Comparison of ENCODE assay signal across 16 mouse cellular contexts in the genomic region with DNA sequence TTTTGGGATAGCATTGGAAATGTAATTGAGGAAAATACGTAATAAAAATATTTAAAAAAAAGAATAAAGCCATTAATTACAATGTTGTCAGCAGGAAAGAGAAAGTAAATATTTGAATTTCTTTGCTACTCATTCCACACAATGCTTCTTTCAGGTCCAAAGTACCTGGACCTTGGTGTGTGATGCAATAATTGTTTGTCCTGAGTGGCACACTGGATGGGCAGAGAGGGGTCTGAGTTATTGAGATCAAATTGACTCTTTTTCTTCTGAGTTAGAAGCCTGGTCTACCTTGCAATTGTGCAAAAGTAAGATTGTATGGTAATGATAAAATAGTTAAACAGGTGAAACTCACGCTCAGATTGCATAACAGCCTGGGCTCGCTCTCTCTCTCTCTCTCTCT.
"Had no signal": no experiment of that assay in that cellular context is flagged by ENCODE, and none has a peak within 500 bp of the region (broad histone marks: within the 10 kb centered on the region; RNA-seq: fewer than 3 reads in every experiment).

No protein-coding gene starts in this region.

- H3K27me3 ChIP-seq: midbrain, embryonic 12.5 days; neural tube, embryonic 13.5 days; neural tube, embryonic 15.5 days had no signal

- H3K9me3 ChIP-seq: midbrain, embryonic 10.5 days; midbrain, embryonic 12.5 days; neural tube, embryonic 13.5 days; neural tube, embryonic 15.5 days had no signal

- H3K4me1 ChIP-seq: midbrain, embryonic 10.5 days; midbrain, embryonic 12.5 days; neural tube, embryonic 13.5 days; neural tube, embryonic 15.5 days had no signal

- ATAC-seq: midbrain, embryonic 16.5 days had no signal

- H3K4me2 ChIP-seq: lung, embryonic 14.5 days; midbrain, embryonic 12.5 days; neural tube, embryonic 13.5 days; neural tube, embryonic 15.5 days had no signal

- H3K36me3 ChIP-seq: midbrain, embryonic 10.5 days; midbrain, embryonic 12.5 days; neural tube, embryonic 13.5 days; neural tube, embryonic 15.5 days had no signal

- H3K9ac ChIP-seq: liver, embryonic 14.5 days; lung, embryonic 14.5 days; midbrain, embryonic 12.5 days; neural tube, embryonic 13.5 days; neural tube, embryonic 15.5 days had no signal

- DNase-seq: lung, adult 18-20 months; lung, embryonic 14.5 days; lung, postnatal 10 days; lung, postnatal 4 days; midbrain, embryonic 14.5 days; right cerebral cortex, postnatal 14 days; thymus, adult 18-20 months; thymus, postnatal 14 days; thymus, postnatal 36 days had no signal

- H3K27ac ChIP-seq: liver, embryonic 14.5 days; midbrain, embryonic 10.5 days; midbrain, embryonic 12.5 days; neural tube, embryonic 13.5 days; neural tube, embryonic 15.5 days had no signal

- H3K4me3 ChIP-seq: midbrain, embryonic 10.5 days; midbrain, embryonic 12.5 days; myocyte; neural tube, embryonic 13.5 days; neural tube, embryonic 15.5 days had no signal
